8 mouse cellular contexts compared by ENCODE assay signal in the genomic region with DNA sequence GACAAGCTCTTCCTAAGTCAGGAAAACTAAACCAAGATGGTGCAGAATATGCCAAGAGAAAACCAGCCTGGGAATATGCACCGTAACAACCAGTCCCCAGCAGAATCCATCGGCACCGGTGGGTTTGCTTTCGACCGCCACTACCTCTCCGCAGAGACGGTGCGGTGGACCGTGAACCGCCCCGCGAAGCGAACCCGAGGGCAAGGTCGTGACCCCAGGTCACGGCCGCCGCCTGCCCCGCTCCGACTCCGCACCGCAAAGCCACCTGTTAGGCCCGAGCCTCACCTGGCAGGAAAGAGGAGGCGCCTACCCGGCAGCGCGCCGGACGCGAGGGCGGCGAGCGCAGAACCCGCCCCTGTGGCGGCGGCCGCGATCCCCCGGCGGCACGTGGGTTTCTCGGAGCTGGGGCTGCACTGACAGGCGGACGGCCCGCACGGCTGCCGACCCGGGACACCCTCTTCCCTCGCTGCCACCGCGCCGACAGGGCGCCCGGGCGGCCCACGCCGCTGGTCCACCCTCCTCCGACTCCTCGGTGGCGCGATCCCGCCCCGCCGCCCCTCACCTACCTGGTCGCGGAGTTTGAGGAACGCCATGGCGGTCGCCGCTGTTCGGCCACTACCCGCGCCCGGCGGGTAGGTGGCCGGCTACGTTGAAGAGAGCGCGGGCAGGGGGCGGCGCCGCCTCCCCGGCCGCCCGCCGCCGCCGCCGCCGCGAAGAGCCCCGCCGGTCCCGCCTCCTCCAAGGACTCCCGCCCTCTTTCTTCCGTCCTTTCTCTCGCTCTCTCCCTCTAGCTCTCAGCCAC. TPM values are rescaled to one million over a fixed set of nuclear protein-coding genes. Genes with fewer than 3 reads are reported as not detected.
DNase-seq lines count a peak whose midpoint lies in the region; ATAC-seq and TF ChIP-seq lines count a peak whose summit lies in the region.

No protein-coding gene starts in this region.

- peak overlapping the region; percentile 79; the same call in 1 of the 2 replicates for H3K27ac ChIP-seq in bone marrow, adult 2 months (ENCODE audit: control insufficient read depth, insufficient read depth, low read depth, low read length, poor library complexity)
- no peak overlapping the region for H3K27ac ChIP-seq in embryonic fibroblast, embryonic 13.5 days (ENCODE audit: insufficient read depth, low read length)
- peak overlapping the region; percentile 88 to 93 for H3K27ac ChIP-seq in heart, embryonic 14.5 days (replicated peaks in 1 of 2; ENCODE audit: control insufficient read depth in 1 of 2, insufficient read depth in 1 of 2, low read depth in 2 of 2, low read length in 2 of 2)
- peak overlapping the region; percentile 43 for H3K27ac ChIP-seq in liver, embryonic 14.5 days
- peak overlapping the region; percentile 94 for H3K27ac ChIP-seq in stomach, embryonic 15.5 days

- no peaks in the 10 kb centered on the region for H3K9me3 ChIP-seq in heart, embryonic 14.5 days (ENCODE audit: control insufficient read depth, low read length)
- no peaks in the 10 kb centered on the region for H3K9me3 ChIP-seq in liver, embryonic 14.5 days (ENCODE audit: control insufficient read depth, low read length)
- no peaks in the 10 kb centered on the region for H3K9me3 ChIP-seq in stomach, embryonic 15.5 days

- TF ChIP-seq CTCF in bone marrow, adult 2 months (IDR thresholded peaks at IDR 0.05; ENCODE audit: control insufficient read depth, insufficient read depth, low read length) = no peak
- TF ChIP-seq CTCF in embryonic fibroblast, embryonic 13.5 days (IDR thresholded peaks at IDR 0.05; ENCODE audit: borderline replicate concordance, insufficient read depth, low read length) = no peak
- TF ChIP-seq CTCF in liver, embryonic 14.5 days (IDR thresholded peaks at IDR 0.05; ENCODE audit: low read depth) = no peak

- TF ChIP-seq POLR2A in bone marrow, adult 2 months (IDR thresholded peaks at IDR 0.05; ENCODE audit: borderline replicate concordance, control insufficient read depth, low read depth, low read length) = 0 out of 2 replicates have a peak, but pooled peaks have one; percentile 19
- no peak for TF ChIP-seq POLR2A in embryonic fibroblast, embryonic 13.5 days (IDR thresholded peaks at IDR 0.05; ENCODE audit: low read depth, low read length)

- H3K4me1 ChIP-seq in bone marrow, adult 2 months (ENCODE audit: control insufficient read depth, insufficient read depth, low read length) = no peaks in the 10 kb centered on the region
- no peaks in the 10 kb centered on the region for H3K4me1 ChIP-seq in embryonic fibroblast, embryonic 13.5 days (ENCODE audit: control insufficient read depth, insufficient read depth, low read length)
- H3K4me1 ChIP-seq in heart, embryonic 14.5 days (ENCODE audit: control insufficient read depth in 2 of 2, insufficient read depth in 2 of 2, low read length in 2 of 2) = peaks cover 2 to 15% of the 10 kb centered on the region in 2 experiments; a peak in 2 of 4 replicates
- H3K4me1 ChIP-seq in liver, embryonic 14.5 days (replicated peaks; ENCODE audit: control insufficient read depth in 2 of 2, insufficient read depth in 2 of 2, low read length in 1 of 2) = peaks cover 5 to 11% of the 10 kb centered on the region in 2 experiments; a peak in 3 of 4 replicates
- 0 out of 2 replicates have a peak, but pooled peaks cover 4% of the 10 kb centered on the region for H3K4me1 ChIP-seq in stomach, embryonic 15.5 days

- WGBS in bone marrow, adult 2 months = under 1% methylated on average over 96 of the region's 97 CpGs
- WGBS in heart, embryonic 14.5 days = under 1% methylated on average over 71 of the region's 97 CpGs
- WGBS in liver, embryonic 14.5 days (ENCODE audit: insufficient replicate concordance) = under 1% methylated on average over 88 of the region's 97 CpGs
- WGBS in stomach, embryonic 15.5 days = under 1% methylated on average over 78 of the region's 97 CpGs

- H3K9ac ChIP-seq in heart, embryonic 14.5 days (ENCODE audit: low read length) = peak overlapping the region; percentile 89
- H3K9ac ChIP-seq in liver, embryonic 14.5 days (replicated peaks) = peak overlapping the region; percentile 74
- H3K9ac ChIP-seq in stomach, embryonic 15.5 days = peak overlapping the region; percentile 83

- H3K27me3 ChIP-seq in heart, embryonic 14.5 days (ENCODE audit: control insufficient read depth, insufficient read depth, low read length) = no peaks in the 10 kb centered on the region
- H3K27me3 ChIP-seq in liver, embryonic 14.5 days (ENCODE audit: control insufficient read depth, insufficient read depth, low read length) = no peaks in the 10 kb centered on the region
- no peaks in the 10 kb centered on the region for H3K27me3 ChIP-seq in stomach, embryonic 15.5 days (replicated peaks)

- peak; percentile 69 for ATAC-seq in heart, embryonic 14.5 days (ENCODE audit: insufficient number of reproducible peaks, insufficient read depth, low FRiP score, low read depth)
- peak; percentile 72 for ATAC-seq in liver, embryonic 14.5 days (ENCODE audit: insufficient read depth)
- peak; percentile 40 for ATAC-seq in stomach, embryonic 15.5 days (ENCODE audit: insufficient read depth, low FRiP score, low read depth)

- peak; percentile 79 for DNase-seq in A20 (ENCODE audit: low read depth, low spot score)
- DNase-seq in kidney, postnatal 14 days = peak; percentile 75
- DNase-seq in liver, embryonic 14.5 days (ENCODE audit: low read depth in 3 of 3, low spot score in 3 of 3) = peak in 2 of 3 experiments; percentile 18 to 32
- peak; percentile 71 for DNase-seq in neural tube, embryonic 10.5 days (ENCODE audit: extremely low spot score, low spot score)

- H3K4me2 ChIP-seq in heart, embryonic 14.5 days (ENCODE audit: low read length) = peak overlapping the region; percentile 90
- peak overlapping the region; percentile 88 for H3K4me2 ChIP-seq in liver, embryonic 14.5 days (ENCODE audit: low read depth)
- peak overlapping the region; percentile 84 for H3K4me2 ChIP-seq in stomach, embryonic 15.5 days

- H3K4me3 ChIP-seq in bone marrow, adult 2 months (replicated peaks; ENCODE audit: control insufficient read depth, low read depth, low read length) = peak overlapping the region; percentile 80
- peak overlapping the region; percentile 72 for H3K4me3 ChIP-seq in embryonic fibroblast, embryonic 13.5 days (ENCODE audit: insufficient read depth, low read length)
- peak overlapping the region; percentile 75 to 95 for H3K4me3 ChIP-seq in heart, embryonic 14.5 days (ENCODE audit: control insufficient read depth in 1 of 2, insufficient read depth in 1 of 2, low read depth in 1 of 2, low read length in 2 of 2)
- H3K4me3 ChIP-seq in liver, embryonic 14.5 days (ENCODE audit: insufficient read depth in 1 of 2, low read depth in 2 of 2, low read length in 2 of 2) = peak overlapping the region; percentile 80 to 87
- peak overlapping the region; percentile 92 for H3K4me3 ChIP-seq in stomach, embryonic 15.5 days (replicated peaks)

- no peak for TF ChIP-seq EP300 in liver, embryonic 14.5 days (IDR thresholded peaks at IDR 0.05; ENCODE audit: low read depth)

- no peaks in the 10 kb centered on the region for H3K36me3 ChIP-seq in heart, embryonic 14.5 days (ENCODE audit: control insufficient read depth, insufficient read depth, low read length)
- H3K36me3 ChIP-seq in liver, embryonic 14.5 days (replicated peaks; ENCODE audit: control insufficient read depth, insufficient read depth, low read depth) = no peaks in the 10 kb centered on the region
- H3K36me3 ChIP-seq in stomach, embryonic 15.5 days = no peaks in the 10 kb centered on the region

RNA-seq across cellular contexts. Expression of a gene that starts 0.5 kb away (rescaled TPM):
- 13.4 and 20.6 TPM in 2 replicates for polyA plus RNA-seq in bone marrow, adult 2 months (2011; ENCODE audit: insufficient read depth, insufficient read length, low replicate concordance, missing spikeins)
- polyA plus RNA-seq in embryonic fibroblast, embryonic 13.5 days (2011; ENCODE audit: insufficient read length, low read depth, missing spikeins) = 56.1 and 57.5 TPM in 2 replicates
- polyA plus RNA-seq in heart, embryonic 14.5 days (2014; fragmentation: Nextera tagmentation; extraction: Ambion mirVana) = 8.0 and 8.9 TPM in 2 replicates
- polyA plus RNA-seq in liver, embryonic 14.5 days (2012; rRNA removed) = 3.4 and 4.8 TPM in 2 replicates
- polyA plus RNA-seq in liver, embryonic 14.5 days (2014; fragmentation: Nextera tagmentation; extraction: Ambion mirVana) = 3.1 and 3.8 TPM in 2 replicates
- 6.9 and 7.6 TPM in 2 replicates for polyA plus RNA-seq in stomach, embryonic 15.5 days (2015; fragmentation: Nextera tagmentation; extraction: Ambion mirVana)

Comparison
In these comparisons a context has a peak if more than half of its experiments do, and no peak if none do; other contexts are left out.
1. DNase-seq: peak in every context shown above with its lines; median percentile 79 in A20; 75 in kidney, postnatal 14 days; 71 in neural tube, embryonic 10.5 days; 25 in liver, embryonic 14.5 days.